Mouse (Mus musculus) forebrain, embryonic 14.5 days (tissue): ENCODE data around the gene Epb41l1. TPM values are rescaled to one million over a fixed set of nuclear protein-coding genes. Genes with fewer than 3 reads are reported as not detected.

Source experiments
- ATAC-seq: fragments of 200-750 bp; cut with Nextera tagmentation; 2 replicates; pipeline ENCODE4 v1.8.0; 2017; ENCODE audit warnings: mild to moderate bottlenecking, moderate library complexity
- DNase-seq: peaks from one replicate; pipeline ENCODE4 v3.0.0-alpha.2; 2015; ENCODE audit warnings: low spot score
- H3K27ac ChIP-seq: fragments of 300-500 bp; sonication (generic); 2 replicates; pipeline ENCODE4 v1.5.1; 2014; ENCODE audit warnings: low read depth, mild to moderate bottlenecking, control low read depth, low read length, moderate library complexity
- H3K27me3 ChIP-seq: fragments of 300-500 bp; sonication (generic); replicated peaks from 2 replicates; pipeline ENCODE4 v1.6.1; 2014; ENCODE audit warnings: low read length, control low read depth, mixed read lengths; ENCODE audit not compliant: control insufficient read depth, insufficient read depth
- H3K36me3 ChIP-seq: fragments of 300-500 bp; sonication (generic); 2 replicates; pipeline ENCODE4 v1.6.1; 2014; ENCODE audit warnings: low read length, control low read depth; ENCODE audit not compliant: control insufficient read depth, insufficient read depth
- H3K4me1 ChIP-seq: fragments of 300-500 bp; sonication (generic); 2 replicates; pipeline ENCODE4 v1.6.1; 2014; ENCODE audit warnings: antibody characterized with exemption, low read length, control low read depth; ENCODE audit not compliant: control insufficient read depth, insufficient read depth
- H3K4me2 ChIP-seq: fragments of 300-500 bp; sonication (generic); 2 replicates; pipeline ENCODE4 v1.6.1; 2014; ENCODE audit warnings: mild to moderate bottlenecking, control low read depth, low read length
- H3K4me3 ChIP-seq: fragments of 300-500 bp; sonication (generic); 2 replicates; pipeline ENCODE4 v1.5.1; 2014; ENCODE audit warnings: low read depth, low read length, control low read depth
- H3K9ac ChIP-seq: fragments of 300-500 bp; sonication (generic); 2 replicates; pipeline ENCODE4 v1.6.1; 2014; ENCODE audit warnings: mild to moderate bottlenecking, low read length, control low read depth, moderate library complexity
- H3K9me3 ChIP-seq: fragments of 300-500 bp; sonication (generic); replicated peaks from 2 replicates; pipeline ENCODE4 v1.6.1; 2016; ENCODE audit warnings: low read length, control low read depth, mixed read lengths; ENCODE audit not compliant: control insufficient read depth
- WGBS: fragments of 180-500 bp; shearing (Covaris S2); extraction: QIAGEN DNeasy Blood & Tissue Kit; methylation state at CpG from one replicate; pipeline ENCODE4 v1.1.7; 2014; 5-methylcytosine and 5-hydroxymethylcytosine counted together
- polyA plus RNA-seq: library from polyadenylated mRNA; unstranded; fragments of >200 nt; fragmentation: Nextera tagmentation; extraction: Ambion mirVana; gene quantifications from 2 replicates; pipeline ENCODE4 v1.2.1, GENCODE M21; 2014

Epb41l1 gene
- polyA plus RNA-seq, 1 experiment from 2014 or later: 9.6 TPM

- Histone ChIP-seq H3K27me3 (no peaks in the 10 kb centered on the region), H3K4me3 (no peak overlapping the region), H3K9ac (no peak overlapping the region), H3K36me3 (no peaks in the 10 kb centered on the region), H3K4me2 (no peak overlapping the region), H3K4me1 (no peaks in the 10 kb centered on the region), H3K9me3 (no peaks in the 10 kb centered on the region), H3K27ac (no peak overlapping the region)
- 31% methylated on average over 13 of the region's 13 CpGs for WGBS
- ATAC-seq (0 out of 2 replicates have a peak, but pooled peaks have one; percentile 23), DNase-seq (peak; percentile 51)
Measured at GRCm38 (mm10) chr2:156482299-156482698, 61.6 kb downstream of the Epb41l1 start.

- no peaks in the 10 kb centered on the region for H3K27me3 ChIP-seq
- no peaks in the 10 kb centered on the region for H3K9me3 ChIP-seq
- DNase-seq (no peak), ATAC-seq (no peak)
- no peak overlapping the region for H3K4me2 ChIP-seq
- no peak overlapping the region for H3K9ac ChIP-seq
- no peak overlapping the region for H3K4me3 ChIP-seq
- no peak overlapping the region for H3K27ac ChIP-seq
- H3K36me3 ChIP-seq: no peaks in the 10 kb centered on the region
- H3K4me1 ChIP-seq: no peaks in the 10 kb centered on the region
- WGBS: 87% methylated on average over 3 of the region's 3 CpGs
Measured at GRCm38 (mm10) chr2:156482764-156483163, 62.1 kb downstream of the Epb41l1 start.

GRCm38 (mm10) chr2:156483204-156483603, 62.5 kb downstream of the Epb41l1 start:
- Histone ChIP-seq H3K4me2 (no peak overlapping the region), H3K4me1 (no peaks in the 10 kb centered on the region), H3K36me3 (no peaks in the 10 kb centered on the region), H3K9ac (no peak overlapping the region), H3K4me3 (no peak overlapping the region), H3K9me3 (no peaks in the 10 kb centered on the region), H3K27ac (no peak overlapping the region), H3K27me3 (no peaks in the 10 kb centered on the region)
- ATAC-seq (no peak), DNase-seq (no peak)
- 89% methylated on average over 7 of the region's 7 CpGs for WGBS

- no peaks in the 10 kb centered on the region; the same call in 1 of the 2 replicates for H3K4me1 ChIP-seq
- H3K4me2 ChIP-seq: no peak overlapping the region
- no peak overlapping the region for H3K27ac ChIP-seq
- H3K9me3 ChIP-seq: no peaks in the 10 kb centered on the region
- DNase-seq: no peak
- no peak for ATAC-seq
- H3K27me3 ChIP-seq: no peaks in the 10 kb centered on the region
- WGBS: 94% methylated on average over 12 of the region's 12 CpGs
- no peak overlapping the region for H3K4me3 ChIP-seq
- no peak overlapping the region for H3K9ac ChIP-seq
- no peaks in the 10 kb centered on the region for H3K36me3 ChIP-seq
Measured at GRCm38 (mm10) chr2:156486086-156486751, 65.5 kb downstream of the Epb41l1 start.

GRCm38 (mm10) chr2:156487589-156488160, 67.0 kb downstream of the Epb41l1 start:
- no peak overlapping the region for H3K4me2 ChIP-seq
- no peak overlapping the region for H3K4me3 ChIP-seq
- H3K27ac ChIP-seq: no peak overlapping the region
- H3K9me3 ChIP-seq: no peaks in the 10 kb centered on the region
- ATAC-seq: no peak
- H3K9ac ChIP-seq: no peak overlapping the region
- no peak for DNase-seq
- no peaks in the 10 kb centered on the region; the same call in 1 of the 2 replicates for H3K4me1 ChIP-seq
- H3K36me3 ChIP-seq: no peaks in the 10 kb centered on the region
- 73% methylated on average over 10 of the region's 10 CpGs for WGBS
- no peaks in the 10 kb centered on the region for H3K27me3 ChIP-seq

- Histone ChIP-seq H3K4me1 (no peaks in the 10 kb centered on the region; the same call in 1 of the 2 replicates), H3K4me3 (no peak overlapping the region), H3K9me3 (no peaks in the 10 kb centered on the region), H3K27ac (no peak overlapping the region), H3K4me2 (no peak overlapping the region), H3K9ac (no peak overlapping the region), H3K36me3 (no peaks in the 10 kb centered on the region), H3K27me3 (no peaks in the 10 kb centered on the region)
- DNase-seq: no peak
- 67% methylated on average over 8 of the region's 8 CpGs for WGBS
- no peak for ATAC-seq
Measured at GRCm38 (mm10) chr2:156488166-156488814, 67.6 kb downstream of the Epb41l1 start.

- no peaks in the 10 kb centered on the region for H3K27me3 ChIP-seq
- H3K36me3 ChIP-seq: peaks cover 8% of the 10 kb centered on the region
- WGBS: 80% methylated on average over 11 of the region's 11 CpGs
- H3K27ac ChIP-seq: peak overlapping the region; percentile 31
- H3K9me3 ChIP-seq: no peaks in the 10 kb centered on the region
- no peak overlapping the region for H3K9ac ChIP-seq
- ATAC-seq (no peak), DNase-seq (peak; percentile 17)
- H3K4me2 ChIP-seq: no peak overlapping the region
- peaks cover 2% of the 10 kb centered on the region; the same call in 1 of the 2 replicates for H3K4me1 ChIP-seq
- no peak overlapping the region for H3K4me3 ChIP-seq
Measured at GRCm38 (mm10) chr2:156490176-156490575, 69.5 kb downstream of the Epb41l1 start.

GRCm38 (mm10) chr2:156491796-156492195, 71.1 kb downstream of the Epb41l1 start:
- 68% methylated on average over 5 of the region's 5 CpGs for WGBS
- no peak overlapping the region for H3K27ac ChIP-seq
- H3K9ac ChIP-seq: no peak overlapping the region
- no peaks in the 10 kb centered on the region for H3K27me3 ChIP-seq
- H3K4me3 ChIP-seq: no peak overlapping the region
- no peaks in the 10 kb centered on the region for H3K9me3 ChIP-seq
- H3K4me2 ChIP-seq: no peak overlapping the region
- peaks cover 2% of the 10 kb centered on the region; the same call in 1 of the 2 replicates for H3K4me1 ChIP-seq
- ATAC-seq (no peak), DNase-seq (no peak)
- H3K36me3 ChIP-seq: peaks cover 13% of the 10 kb centered on the region

GRCm38 (mm10) chr2:156493766-156494165, 73.1 kb downstream of the Epb41l1 start:
- Histone ChIP-seq H3K4me1 (peaks cover 2% of the 10 kb centered on the region; the same call in 1 of the 2 replicates), H3K4me3 (no peak overlapping the region), H3K36me3 (peaks cover 15% of the 10 kb centered on the region), H3K27me3 (no peaks in the 10 kb centered on the region), H3K27ac (no peak overlapping the region; the same call in 1 of the 2 replicates), H3K9ac (no peak overlapping the region), H3K9me3 (no peaks in the 10 kb centered on the region), H3K4me2 (no peak overlapping the region)
- DNase-seq (no peak), ATAC-seq (no peak)
- WGBS: 42% methylated on average over 9 of the region's 9 CpGs
